Mouse (Mus musculus) bone marrow, adult 2 months (tissue): ENCODE results near the gene Ist1. TPM values are rescaled to one million over a fixed set of nuclear protein-coding genes. Genes with fewer than 3 reads are reported as not detected.

Experiments
- H3K27ac ChIP-seq: fragments of 200-500 bp; 2 replicates; pipeline ENCODE4 v1.5.1; 2012; ENCODE audit warnings: low read depth, mild to moderate bottlenecking, control low read depth, inconsistent platforms, low read length; ENCODE audit not compliant: control insufficient read depth, poor library complexity, insufficient read depth
- H3K4me1 ChIP-seq: fragments of 200-500 bp; 2 replicates; pipeline ENCODE4 v1.6.1; 2011; ENCODE audit warnings: low read length; ENCODE audit not compliant: control insufficient read depth, insufficient read depth
- H3K4me3 ChIP-seq: fragments of 200-500 bp; replicated peaks from 2 replicates; pipeline ENCODE3; 2011; ENCODE audit warnings: mild to moderate bottlenecking, low read depth, low read length, control low read depth; ENCODE audit not compliant: control insufficient read depth
- CTCF ChIP-seq: fragments of 200-500 bp; IDR thresholded peaks from 2 replicates; pipeline ENCODE4 v1.5.1; 2011; ENCODE audit warnings: low read length, control low read depth; ENCODE audit not compliant: control insufficient read depth, insufficient read depth
- POLR2A ChIP-seq: fragments of 200-500 bp; IDR thresholded peaks from 2 replicates; pipeline ENCODE4 v1.6.1; 2011; ENCODE audit warnings: low read depth, mild to moderate bottlenecking, control low read depth, low read length, borderline replicate concordance; ENCODE audit not compliant: control insufficient read depth
- WGBS: fragments of 180-500 bp; shearing (Covaris S2); methylation state at CpG from one replicate; pipeline ENCODE4 v1.1.7; 2018; 5-methylcytosine and 5-hydroxymethylcytosine counted together
- polyA plus RNA-seq: library from polyadenylated mRNA; stranded (reverse); fragments of >200 nt; gene quantifications from 2 replicates; pipeline ENCODE4 v1.2.4, GENCODE M21; 2011; ENCODE audit warnings: low replicate concordance; ENCODE audit not compliant: missing spikeins, insufficient read depth, insufficient read length

Ist1 gene
- polyA plus RNA-seq, 1 experiment: 55.7 TPM

DNA sequence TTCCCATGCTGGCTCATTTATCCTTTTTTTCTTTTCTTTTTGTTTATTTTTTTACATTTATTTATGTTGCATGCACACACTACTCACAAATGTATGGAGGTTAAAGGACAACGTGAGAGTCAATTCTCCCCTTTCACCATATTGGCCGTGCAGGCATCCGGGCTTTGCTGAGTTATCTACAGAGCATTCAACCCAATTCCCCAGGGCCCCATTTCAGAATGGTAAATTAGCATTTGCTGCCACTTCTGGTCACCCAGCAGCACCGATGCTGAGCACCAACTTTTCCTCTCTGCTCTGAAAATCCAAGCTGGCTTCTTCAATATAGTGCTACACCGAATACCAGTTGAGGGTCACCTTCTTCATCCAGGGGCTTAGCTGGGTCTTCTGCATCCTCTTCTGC, 54.2 kb downstream of the Ist1 start:
- TF ChIP-seq CTCF (no peak), POLR2A (no peak)
- H3K4me3 ChIP-seq: no peak overlapping the region
- no peaks in the 10 kb centered on the region for H3K4me1 ChIP-seq
- H3K27ac ChIP-seq: no peak overlapping the region
- WGBS: 78% methylated on average over 5 of the region's 5 CpGs

DNA sequence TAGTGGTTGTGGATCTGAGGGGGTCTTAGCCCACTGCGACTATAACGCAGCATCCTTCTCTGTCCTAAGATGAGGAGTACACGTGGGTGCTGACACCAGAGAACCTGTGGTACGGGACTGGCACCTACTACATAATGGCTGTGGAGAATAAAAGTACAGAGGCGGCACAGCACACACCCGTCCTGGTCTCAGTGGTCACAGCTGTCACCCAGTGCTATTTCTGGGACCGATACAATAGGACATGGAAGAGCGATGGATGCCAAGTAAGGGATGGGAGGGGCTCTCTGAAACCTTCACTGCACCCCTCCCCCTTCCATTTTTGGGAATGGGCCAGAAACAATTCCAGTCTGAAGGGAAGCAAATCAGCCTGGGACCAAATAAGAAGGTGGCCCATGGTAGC, 57.9 kb downstream of the Ist1 start:
- no peak overlapping the region for H3K27ac ChIP-seq
- no peak overlapping the region for H3K4me3 ChIP-seq
- 78% methylated on average over 8 of the region's 8 CpGs for WGBS
- TF ChIP-seq CTCF: no peak
- TF ChIP-seq POLR2A: no peak
- no peaks in the 10 kb centered on the region for H3K4me1 ChIP-seq

GRCm38 (mm10) chr8:109632498-109632897, 60.6 kb downstream of the Ist1 start:
- no peak overlapping the region for H3K4me3 ChIP-seq
- TF ChIP-seq POLR2A: no peak
- no peak for TF ChIP-seq CTCF
- H3K27ac ChIP-seq: no peak overlapping the region
- 79% methylated on average over 5 of the region's 5 CpGs for WGBS
- no peaks in the 10 kb centered on the region for H3K4me1 ChIP-seq

GRCm38 (mm10) chr8:109628638-109629037, 64.4 kb downstream of the Ist1 start:
- no peak for TF ChIP-seq POLR2A
- TF ChIP-seq CTCF: no peak
- Histone ChIP-seq H3K4me3 (no peak overlapping the region), H3K4me1 (no peaks in the 10 kb centered on the region), H3K27ac (no peak overlapping the region)
- WGBS: 73% methylated on average over 6 of the region's 6 CpGs

Other genes with a start within 250 kb of the Ist1 start
- not detected in 2 replicates for gene Pmfbp1, start 199.2 kb downstream of the Ist1 start, polyA plus RNA-seq
- gene Dhx38, start 127.4 kb downstream of the Ist1 start, polyA plus RNA-seq: 13.6 and 27.3 TPM in 2 replicates
- 7.0 and 16.2 TPM in 2 replicates for gene Txnl4b, start 127.4 kb downstream of the Ist1 start, polyA plus RNA-seq
- 219 and 732 TPM in 2 replicates for gene Hp, start 114.1 kb downstream of the Ist1 start, polyA plus RNA-seq
- gene Dhodh, start 84.6 kb downstream of the Ist1 start, polyA plus RNA-seq: 5.0 and 12.8 TPM in 2 replicates
- gene Pkd1l3, start 78.7 kb downstream of the Ist1 start, polyA plus RNA-seq: 3.9 and 8.3 TPM in 2 replicates
- 10.8 and 18.6 TPM in 2 replicates for gene Zfp821, start 12.3 kb upstream of the Ist1 start, polyA plus RNA-seq
- gene Atxn1l, start 44.5 kb upstream of the Ist1 start, polyA plus RNA-seq: 5.3 and 5.8 TPM in 2 replicates
- 25.8 and 34.5 TPM in 2 replicates for gene Ap1g1, start 85.3 kb upstream of the Ist1 start, polyA plus RNA-seq
- gene Phlpp2, start 175.3 kb upstream of the Ist1 start, polyA plus RNA-seq: 9.0 and 10.8 TPM in 2 replicates